Mouse (Mus musculus): ENCODE measurements at regions not wholly inside any gene's neighbourhood (a gene's known extent, or its start where the extent isn't known, plus 50 kb on each side); places are given as distances from the start of the nearest gene placed in this dataset.
A peak's percentile ranks its signal among the peaks of the same experiment; 100 is the strongest.

DNA sequence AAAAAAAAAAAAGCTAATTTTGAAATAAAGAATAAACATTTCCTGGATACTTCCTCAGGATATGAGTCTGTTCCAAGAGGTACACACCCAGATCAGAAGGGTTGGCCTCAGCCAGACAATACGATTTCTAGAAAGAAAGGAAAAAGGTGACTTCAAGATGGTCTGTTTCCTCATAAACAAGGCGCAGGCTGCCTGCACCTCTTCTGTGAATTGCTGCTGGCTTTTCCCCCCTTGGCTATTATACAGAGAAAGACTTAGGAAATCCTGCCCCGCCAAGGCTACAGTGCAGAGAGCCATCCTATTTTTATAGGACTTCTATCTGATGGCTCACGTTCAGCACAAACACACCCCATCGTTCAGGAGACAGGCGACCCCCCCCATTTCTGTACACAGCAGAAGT lies 204.8 kb upstream of the Mgmt start:
- DNase-seq (ENCODE audit: extremely low spot score in 1 of 2, low spot score in 2 of 2) = no peak
- intact Hi-C loops (cut with DNase I) = no loop called here

DNA sequence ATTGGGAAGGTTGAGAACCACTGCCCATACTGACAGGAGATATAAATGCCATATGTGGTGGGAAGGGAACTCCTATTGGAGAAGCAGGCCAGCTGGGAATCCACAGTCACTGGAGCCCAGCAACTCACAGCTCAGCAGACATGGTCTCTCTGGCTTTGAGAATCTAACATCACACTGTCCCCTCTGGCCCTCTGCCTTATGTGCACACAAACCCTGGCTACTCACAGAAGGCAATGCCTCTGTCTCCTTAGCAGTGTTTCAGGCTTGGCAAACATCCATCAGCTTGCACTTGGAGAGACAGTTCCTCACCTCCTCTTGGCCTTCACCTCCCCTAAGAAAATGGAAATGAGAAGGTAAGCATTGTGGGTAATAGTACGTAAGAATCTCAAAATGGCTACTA lies 188.2 kb upstream of the Mgmt start:
- no peak for DNase-seq (ENCODE audit: extremely low spot score in 1 of 2, low spot score in 2 of 2)
- intact Hi-C loops (cut with DNase I) = no loop called here

DNA sequence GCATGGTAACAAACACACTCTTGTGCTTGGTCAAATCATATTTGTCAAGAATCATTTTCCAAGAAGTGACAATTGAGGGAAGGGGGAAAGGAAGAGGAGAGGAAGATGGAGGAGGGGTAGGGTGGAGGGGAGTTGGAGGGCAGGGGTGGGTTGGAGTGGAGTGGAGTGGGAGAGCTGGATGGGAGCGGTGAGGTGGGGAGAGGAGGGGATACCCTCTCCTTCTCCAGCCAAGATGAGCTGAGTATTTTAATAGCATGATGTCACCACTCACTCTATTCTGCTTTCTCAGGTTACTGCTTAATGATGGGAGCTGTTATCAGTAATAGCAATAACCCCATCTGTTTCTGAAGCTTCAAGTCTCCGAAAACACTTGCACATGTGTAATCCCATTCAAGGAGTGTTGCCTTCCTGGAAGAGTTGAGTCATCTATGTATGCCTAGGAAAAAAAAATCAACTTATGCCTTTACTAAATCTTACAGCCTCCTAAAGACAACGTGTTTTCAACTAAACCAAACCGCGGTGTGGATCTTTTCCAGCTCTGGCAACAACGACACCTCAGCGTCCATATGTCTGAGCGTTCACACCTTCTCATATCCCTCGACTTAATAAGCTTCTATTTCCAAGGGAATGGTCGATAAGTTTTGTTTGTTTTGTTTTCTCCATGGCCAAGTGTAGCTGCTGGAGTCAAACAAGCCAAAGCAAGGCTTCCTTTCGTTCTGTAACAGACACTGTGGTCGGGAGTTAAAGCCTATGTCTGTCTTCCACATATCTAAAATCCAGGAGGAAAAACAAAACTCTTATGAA lies 187.0 kb upstream of the Mgmt start:
- DNase-seq (ENCODE audit: extremely low spot score in 1 of 2, low spot score in 2 of 2) = no peak
- intact Hi-C loops (cut with DNase I) = no loop called here

DNA sequence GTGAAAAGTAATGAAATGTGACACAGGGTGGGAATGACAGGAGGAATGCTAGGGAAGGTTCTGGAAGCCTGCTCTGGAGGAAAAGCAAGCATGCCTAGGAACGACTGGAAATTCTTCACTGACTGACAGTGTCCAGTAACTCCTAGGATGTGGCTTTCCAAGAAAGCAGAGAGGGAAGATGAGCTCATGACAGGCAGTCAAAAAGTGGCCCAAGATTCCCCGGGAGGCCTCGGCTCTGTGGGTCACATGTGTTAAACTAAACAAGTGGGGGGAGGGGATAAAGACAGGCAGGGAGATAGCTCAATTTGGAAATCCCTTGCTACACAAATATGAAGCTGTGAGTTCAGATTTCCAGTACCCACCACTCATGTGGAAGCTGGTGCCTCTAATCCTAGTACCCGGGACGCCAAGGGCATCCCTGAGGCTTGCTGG lies 186.4 kb upstream of the Mgmt start:
- intact Hi-C loops (cut with DNase I) = no loop called here

DNA sequence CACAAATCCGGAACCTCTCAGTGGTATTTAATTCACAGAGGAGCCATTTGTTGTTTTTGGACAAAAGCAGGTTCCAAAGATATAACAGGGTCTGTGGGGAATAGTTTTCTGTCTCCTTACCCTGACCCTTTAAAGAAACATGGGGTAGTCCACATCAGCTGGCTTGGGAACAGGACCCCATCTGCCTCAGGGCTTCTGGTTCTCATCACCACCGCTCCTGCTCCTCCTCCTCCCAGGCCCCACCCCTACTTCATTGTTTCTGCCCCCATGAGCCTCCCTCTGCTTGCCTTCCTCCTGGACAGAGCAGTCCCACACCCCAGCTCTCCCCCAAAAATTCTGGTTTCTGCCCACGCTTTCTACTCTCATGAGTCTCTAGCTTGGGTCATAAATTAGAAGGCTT lies 183.8 kb upstream of the Mgmt start:
- peak in 1 of 2 experiments; percentile 33 for DNase-seq (ENCODE audit: extremely low spot score in 1 of 2, low spot score in 2 of 2)
- intact Hi-C loops (cut with DNase I) = no loop called here

More for the DNA sequence above, 186.4 kb upstream of the Mgmt start:
- no peak for DNase-seq (ENCODE audit: extremely low spot score in 1 of 2, low spot score in 2 of 2)

DNA sequence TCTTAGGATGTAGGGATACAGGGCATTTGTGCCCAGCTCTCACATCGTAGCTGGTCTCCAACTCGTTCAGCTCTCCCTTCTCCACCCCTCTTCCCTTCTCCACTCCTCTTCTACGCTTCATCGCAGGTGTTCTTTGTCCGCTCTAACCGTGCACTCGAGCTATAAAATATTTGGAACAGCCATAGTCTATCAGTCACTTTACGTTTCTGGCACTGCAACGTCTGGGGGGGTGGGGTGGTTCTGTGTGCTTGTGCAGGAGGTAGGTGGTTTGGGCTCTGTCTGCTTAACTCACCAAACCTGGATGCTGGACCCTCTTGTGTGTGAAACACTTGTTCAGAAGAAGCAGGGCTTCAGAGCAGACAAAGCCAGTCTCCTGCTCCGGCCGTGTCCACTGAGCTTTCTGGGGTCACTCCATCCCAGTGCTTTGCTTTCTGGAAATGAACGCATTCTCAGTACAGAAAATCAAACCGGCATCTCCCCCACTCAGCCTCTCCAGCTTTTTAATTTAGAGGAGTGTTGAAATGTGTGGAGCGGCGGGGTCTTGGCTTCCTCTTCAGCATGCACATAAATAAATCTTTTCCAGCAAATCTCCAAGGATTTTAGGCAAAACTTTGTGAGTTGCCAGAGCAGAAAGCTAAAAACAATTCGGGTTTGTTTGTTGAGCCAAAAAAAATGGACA lies 181.3 kb upstream of the Mgmt start:
- intact Hi-C loops (cut with DNase I) = no loop called here
- DNase-seq (ENCODE audit: extremely low spot score in 1 of 2, low spot score in 2 of 2) = peak in 1 of 2 experiments; percentile 13

DNA sequence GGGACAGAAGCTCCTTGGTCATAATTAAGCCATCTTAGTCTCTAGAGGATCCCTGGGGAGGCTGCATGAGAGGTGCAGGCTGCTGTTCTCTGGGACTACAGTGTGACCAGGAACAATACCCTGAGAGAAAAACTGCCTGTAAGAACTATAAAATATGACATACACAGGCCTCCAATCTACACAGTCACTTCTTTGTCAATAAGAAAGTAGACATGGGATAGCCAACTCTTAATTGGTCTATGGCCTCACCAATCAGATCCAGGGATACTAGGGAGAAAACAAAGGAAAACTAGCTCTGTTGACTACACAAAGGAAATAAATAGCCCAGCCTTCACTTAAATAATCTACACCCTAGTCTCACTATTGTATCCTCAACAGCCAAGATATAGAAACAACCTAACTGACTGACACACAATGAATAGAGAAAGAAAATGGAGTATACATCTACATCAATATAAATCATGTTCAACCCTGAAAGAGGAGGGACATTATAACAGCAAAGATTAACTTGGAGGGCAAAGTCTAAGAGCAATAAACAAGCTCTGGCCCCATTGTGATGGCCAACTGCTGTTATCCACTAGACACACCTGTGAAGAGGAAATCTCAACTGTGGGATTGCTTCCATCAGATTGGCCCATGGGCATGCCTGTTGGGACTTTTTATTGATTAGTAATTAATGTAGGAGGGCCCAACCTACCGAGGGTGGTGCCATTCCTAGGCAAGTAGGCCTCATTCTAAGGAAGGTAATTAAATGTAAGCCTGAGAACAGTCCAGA lies 166.6 kb upstream of the Mgmt start:
- no peak for DNase-seq (ENCODE audit: extremely low spot score in 1 of 2, low spot score in 2 of 2)
- intact Hi-C loops (cut with DNase I) = no loop called here

DNA sequence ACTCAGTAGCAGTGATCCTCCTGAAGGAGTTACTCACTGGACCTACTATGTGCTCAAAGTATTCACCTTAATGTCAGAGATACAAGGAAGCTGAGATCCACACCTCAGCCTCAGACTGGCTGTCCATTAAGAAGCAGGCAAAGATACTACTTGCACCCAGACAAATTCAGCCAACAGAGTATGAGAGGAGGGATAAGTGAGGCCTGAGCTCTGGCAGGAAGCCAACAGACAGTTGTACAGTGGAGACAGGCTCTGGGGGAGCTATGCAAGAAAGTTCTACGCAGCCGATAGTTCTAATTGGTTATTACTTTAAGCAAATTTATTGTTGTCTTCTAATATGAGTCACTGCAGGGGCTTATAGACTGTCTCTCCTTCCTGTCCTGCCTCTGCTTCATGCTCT lies 152.2 kb upstream of the Mgmt start:
- intact Hi-C loops (cut with DNase I) = no loop called here
- no peak for DNase-seq (ENCODE audit: extremely low spot score in 1 of 2, low spot score in 2 of 2)

DNA sequence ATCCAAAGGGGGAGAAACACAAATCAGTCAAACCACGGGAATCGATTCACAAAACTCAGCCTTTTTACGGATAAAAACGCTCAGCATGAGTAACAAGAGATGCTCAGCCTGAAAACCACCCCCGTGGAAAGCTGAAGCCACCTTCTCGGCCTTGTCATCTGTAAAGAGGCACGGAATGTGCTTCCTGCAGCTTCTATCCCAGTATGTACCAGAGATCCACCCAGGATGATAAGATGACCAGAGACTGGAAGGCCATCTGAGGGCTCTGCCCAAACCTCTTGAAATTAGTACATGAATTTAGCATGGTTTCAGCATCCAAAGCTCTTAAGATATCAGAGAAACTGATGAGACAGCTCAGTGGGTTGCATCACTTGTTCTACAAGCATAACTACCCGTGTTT lies 149.0 kb upstream of the Mgmt start:
- intact Hi-C loops (cut with DNase I) = no loop called here
- DNase-seq (ENCODE audit: extremely low spot score in 1 of 2, low spot score in 2 of 2) = no peak

DNA sequence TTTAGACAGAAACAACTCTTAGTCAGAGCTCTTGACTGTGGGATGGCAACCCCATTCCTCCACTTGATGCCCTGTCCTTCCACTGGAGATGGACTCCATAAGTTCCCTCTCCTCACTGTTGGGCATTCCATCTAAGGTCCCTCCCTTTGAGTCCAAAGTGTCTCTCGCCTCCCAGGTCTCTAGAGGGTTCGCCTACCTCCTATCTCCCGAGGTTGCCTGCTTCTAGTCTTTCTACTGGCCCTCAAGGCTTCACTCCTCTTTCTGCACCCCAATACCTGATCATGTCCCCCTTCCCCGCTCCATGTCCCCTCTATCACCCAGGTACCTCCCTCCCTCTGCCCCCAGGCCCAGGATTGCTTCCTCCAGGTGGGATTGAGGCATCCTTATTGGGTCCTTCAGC lies 142.9 kb upstream of the Mgmt start:
- intact Hi-C loops (cut with DNase I) = no loop called here
- no peak for DNase-seq (ENCODE audit: extremely low spot score in 1 of 2, low spot score in 2 of 2)

DNA sequence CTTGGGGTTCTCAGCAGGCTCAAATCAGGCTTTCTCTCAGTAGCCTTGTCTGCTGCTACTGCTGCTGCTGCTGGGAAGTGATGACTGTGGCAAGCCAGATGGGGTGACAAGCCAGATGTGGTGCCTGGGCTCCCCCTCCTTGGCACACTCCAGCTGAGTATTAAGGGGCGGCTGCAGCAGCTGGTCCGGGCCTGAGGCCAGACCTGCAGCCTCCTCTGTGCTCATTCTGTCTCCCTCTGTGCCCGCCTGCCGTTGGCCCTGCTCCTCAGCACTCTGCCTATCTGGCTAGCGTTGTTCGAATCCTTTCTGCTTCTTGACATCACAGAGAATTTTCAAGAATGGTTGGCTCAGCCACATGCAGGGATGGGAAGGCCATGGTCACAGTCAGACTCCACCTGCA lies 139.6 kb upstream of the Mgmt start:
- DNase-seq (ENCODE audit: extremely low spot score in 1 of 2, low spot score in 2 of 2) = peak in 1 of 2 experiments; percentile 20
- intact Hi-C loops (cut with DNase I) = no loop called here

DNA sequence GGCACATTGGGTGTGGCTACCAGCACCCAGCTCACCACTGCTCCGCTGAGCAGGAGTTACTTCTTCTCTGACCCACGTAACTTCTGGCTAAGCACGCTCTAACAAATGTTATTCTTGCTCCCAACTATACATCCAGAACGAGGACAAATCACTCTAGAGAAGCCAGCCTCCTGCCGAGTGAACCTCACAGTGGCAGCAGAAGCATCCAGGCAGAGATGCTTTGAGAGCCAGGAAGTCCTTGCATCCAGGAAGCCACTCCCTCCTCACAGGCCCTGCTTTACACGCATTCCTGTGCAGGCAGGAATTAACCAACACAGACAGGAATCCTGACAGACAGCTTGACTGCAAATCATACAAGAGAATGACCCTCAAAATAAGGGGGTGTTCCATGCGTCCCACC lies 129.4 kb upstream of the Mgmt start:
- DNase-seq (ENCODE audit: extremely low spot score in 1 of 2, low spot score in 2 of 2) = no peak
- intact Hi-C loops (cut with DNase I) = no loop called here

DNA sequence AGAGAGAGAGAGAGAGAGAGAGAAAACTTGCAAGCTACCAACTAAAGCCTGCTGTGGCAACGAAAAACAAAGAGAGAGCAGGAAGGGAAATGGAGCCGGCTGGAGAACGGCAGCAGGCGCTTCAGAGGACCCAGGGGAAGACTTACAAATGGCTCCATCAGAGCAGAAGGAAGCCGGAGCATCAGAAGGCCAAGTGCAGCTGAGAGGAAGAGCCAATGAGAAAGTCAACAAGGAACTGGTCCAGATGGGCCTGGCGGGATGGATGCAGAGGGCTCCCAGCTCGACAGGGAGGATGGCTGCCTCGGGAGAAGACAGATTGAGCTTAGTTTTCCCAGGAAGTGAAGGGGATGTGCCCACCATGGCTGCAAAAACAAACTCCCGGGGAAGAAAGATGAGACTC lies 127.2 kb upstream of the Mgmt start:
- intact Hi-C loops (cut with DNase I) = no loop called here
- no peak for DNase-seq (ENCODE audit: extremely low spot score in 1 of 2, low spot score in 2 of 2)

DNA sequence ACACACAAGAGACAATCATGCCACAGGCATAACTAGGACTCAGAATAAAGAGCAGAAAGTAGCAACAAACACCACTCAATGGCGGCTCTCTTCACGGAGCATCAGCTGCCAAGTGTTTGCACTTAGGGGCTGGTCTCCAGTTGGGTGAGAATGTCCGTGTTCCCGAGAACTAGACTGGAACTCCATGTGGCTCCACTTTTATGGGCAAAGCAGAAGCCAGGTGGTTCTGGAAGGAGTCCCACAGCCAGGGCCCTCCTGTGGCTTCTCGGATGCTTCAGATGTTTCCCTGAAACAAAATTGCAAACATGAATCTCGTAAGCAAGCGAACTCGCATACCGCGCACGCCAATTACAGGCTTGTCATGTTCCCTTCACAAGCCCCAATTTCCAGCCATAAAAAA lies 113.7 kb upstream of the Mgmt start:
- DNase-seq (ENCODE audit: extremely low spot score in 1 of 2, low spot score in 2 of 2) = no peak
- intact Hi-C loops (cut with DNase I) = no loop called here

DNA sequence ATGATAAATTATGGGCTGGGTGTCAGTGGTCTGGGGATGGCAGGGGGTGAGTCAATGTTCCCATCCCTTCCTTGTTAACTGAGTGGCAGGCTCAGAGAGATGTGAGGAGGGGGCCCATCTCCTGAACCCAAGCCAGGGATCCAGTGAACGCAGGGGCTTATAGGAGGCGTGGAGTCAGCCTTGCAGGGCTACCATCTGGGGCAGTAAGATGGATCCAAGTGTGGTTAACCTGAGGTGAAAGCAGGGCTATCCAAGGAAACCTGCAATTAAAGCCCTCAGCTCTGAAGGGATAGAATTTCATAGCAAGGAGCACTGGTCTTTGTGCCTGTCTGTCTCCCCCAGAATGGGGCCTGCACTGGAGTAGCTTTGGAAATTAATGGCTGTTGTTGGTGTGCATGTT lies 103.3 kb upstream of the Mgmt start:
- no peak for DNase-seq (ENCODE audit: extremely low spot score in 1 of 2, low spot score in 2 of 2)
- intact Hi-C loops (cut with DNase I) = no loop called here

DNA sequence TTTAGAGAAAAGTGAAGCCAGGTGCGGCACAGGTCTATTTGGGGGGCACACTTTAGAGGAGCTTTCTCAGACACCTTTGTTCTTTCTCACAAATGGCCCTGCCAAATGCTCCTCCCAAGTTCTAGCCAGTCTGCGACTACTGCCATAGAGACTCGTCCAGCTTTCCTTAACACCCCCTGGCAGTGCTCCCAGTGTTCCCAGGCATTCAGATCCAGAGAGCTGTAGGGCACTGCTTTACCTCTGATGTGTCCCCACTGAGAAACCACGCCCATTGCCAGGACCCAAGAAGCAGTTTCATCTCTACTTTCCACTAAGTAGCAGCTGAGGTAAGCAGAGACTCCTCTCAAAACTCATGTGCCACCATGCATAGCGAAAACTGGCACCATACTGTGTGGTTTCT lies 102.3 kb upstream of the Mgmt start:
- peak; percentile 5 to 26 for DNase-seq (ENCODE audit: extremely low spot score in 1 of 2, low spot score in 2 of 2)
- intact Hi-C loops (cut with DNase I) = no loop called here

DNA sequence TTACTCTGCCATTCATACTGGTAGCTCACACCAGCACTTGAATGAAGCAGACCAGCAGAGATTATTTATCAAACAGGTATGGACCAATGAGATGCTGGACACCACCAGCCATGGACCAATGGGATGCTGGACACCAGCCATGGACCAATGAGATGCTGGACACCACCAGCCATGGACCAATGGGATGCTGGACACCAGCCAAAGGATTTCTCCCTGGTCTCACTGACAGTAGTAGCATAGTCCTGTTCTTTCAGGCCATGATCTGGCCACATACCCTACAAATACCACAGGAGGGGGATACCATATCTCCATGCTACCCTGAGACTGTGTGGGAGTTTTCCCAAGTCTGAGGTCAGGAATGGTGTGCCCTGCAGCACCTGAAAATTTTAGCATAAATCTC lies 98.0 kb upstream of the Mgmt start:
- intact Hi-C loops (cut with DNase I) = no loop called here

DNA sequence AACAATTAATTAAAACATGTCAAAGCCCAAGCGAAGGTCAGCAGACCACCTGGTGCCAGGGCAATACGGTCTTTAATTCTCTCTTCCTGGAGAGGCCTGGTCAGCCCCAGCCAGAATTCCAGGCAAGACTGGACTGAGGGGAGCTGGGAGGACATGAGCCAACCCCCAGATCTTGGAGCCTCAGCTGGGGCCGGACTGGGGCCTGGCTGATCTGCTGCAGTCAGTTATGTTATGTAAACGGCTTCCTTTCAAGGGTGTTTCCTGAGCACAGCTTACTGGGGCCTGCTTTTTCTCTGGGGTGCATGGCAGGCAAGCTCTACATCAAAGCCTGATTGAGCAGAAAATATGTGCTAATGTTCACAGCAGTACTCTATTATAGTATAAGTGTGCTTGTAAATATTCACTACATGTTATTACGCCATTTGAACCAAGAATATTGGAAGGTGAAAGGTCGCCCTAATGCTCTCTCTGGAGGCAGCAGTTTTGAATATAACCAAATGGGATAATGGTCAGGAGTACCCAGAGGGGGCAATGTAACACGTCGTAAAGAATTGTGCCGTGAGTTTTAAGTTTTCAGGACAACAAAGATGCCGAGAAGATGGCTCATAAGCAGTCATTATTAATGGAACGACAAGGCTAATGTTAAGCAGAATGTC lies 96.5 kb upstream of the Mgmt start:
- DNase-seq (ENCODE audit: extremely low spot score in 1 of 2, low spot score in 2 of 2) = no peak
- intact Hi-C loops (cut with DNase I) = no loop called here

More for the DNA sequence above, 98.0 kb upstream of the Mgmt start:
- no peak for DNase-seq (ENCODE audit: extremely low spot score in 1 of 2, low spot score in 2 of 2)

DNA sequence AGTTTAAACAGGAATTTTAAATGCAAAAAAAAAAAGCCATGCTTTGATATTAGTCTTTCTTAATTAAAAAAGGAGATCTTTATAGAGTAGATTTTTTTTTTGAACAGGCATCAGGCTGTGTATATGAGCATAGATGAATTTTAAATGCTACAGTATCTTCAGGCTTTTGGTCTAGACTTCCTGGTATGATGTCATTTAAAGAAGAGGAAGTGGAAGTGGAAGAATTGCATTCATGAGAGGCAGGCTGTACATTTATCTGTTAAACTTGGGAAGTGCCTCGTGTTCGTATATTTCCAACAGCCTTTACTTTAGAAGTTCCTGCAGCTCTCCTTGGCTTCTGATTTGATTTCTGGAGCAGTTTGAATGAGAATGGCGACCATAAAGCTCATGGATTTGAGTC lies 95.8 kb upstream of the Mgmt start:
- no peak for DNase-seq (ENCODE audit: extremely low spot score in 1 of 2, low spot score in 2 of 2)
- intact Hi-C loops (cut with DNase I) = no loop called here

Measured in left cerebral cortex, postnatal 10 days (tissue).